7 mouse cellular contexts compared by ENCODE assay signal in genomic region chr13:28959068-28959440, GRCm38 (mm10). TPM values are rescaled to one million over a fixed set of nuclear protein-coding genes. Genes with fewer than 3 reads are reported as not detected.
A peak's percentile ranks its signal among the peaks of the same experiment; 100 is the strongest.
DNase-seq lines count a peak whose midpoint lies in the region; ATAC-seq lines count a peak whose summit lies in the region.

No protein-coding gene starts in this region.

- peak overlapping the region; percentile 99 for H3K4me2 ChIP-seq in neural tube, embryonic 11.5 days (ENCODE audit: low read depth)
- peak overlapping the region; percentile 97 for H3K4me2 ChIP-seq in forebrain, embryonic 14.5 days (ENCODE audit: low read length)
- peak overlapping the region; percentile 96 for H3K4me2 ChIP-seq in limb, embryonic 15.5 days
- H3K4me2 ChIP-seq in stomach, embryonic 15.5 days = peak overlapping the region; percentile 99

- H3K27me3 ChIP-seq in neural tube, embryonic 11.5 days (ENCODE audit: control insufficient read depth, insufficient read depth, low read length) = no peaks in the 10 kb centered on the region
- no peaks in the 10 kb centered on the region for H3K27me3 ChIP-seq in forebrain, embryonic 14.5 days (replicated peaks; ENCODE audit: control insufficient read depth, insufficient read depth, low read length)
- H3K27me3 ChIP-seq in limb, embryonic 15.5 days = no peaks in the 10 kb centered on the region
- H3K27me3 ChIP-seq in stomach, embryonic 15.5 days (replicated peaks) = no peaks in the 10 kb centered on the region

- H3K4me3 ChIP-seq in neural tube, embryonic 11.5 days (ENCODE audit: low read depth, low read length) = peak overlapping the region; percentile 52
- peak overlapping the region; percentile 54 for H3K4me3 ChIP-seq in forebrain, embryonic 14.5 days (ENCODE audit: low read depth, low read length)
- H3K4me3 ChIP-seq in limb, embryonic 15.5 days = peak overlapping the region; percentile 63
- H3K4me3 ChIP-seq in stomach, embryonic 15.5 days (replicated peaks) = peak overlapping the region; percentile 58

- peak overlapping the region; percentile 96 for H3K27ac ChIP-seq in neural tube, embryonic 11.5 days (ENCODE audit: low read depth, low read length)
- peak overlapping the region; percentile 96 for H3K27ac ChIP-seq in forebrain, embryonic 14.5 days (ENCODE audit: low read depth, low read length)
- H3K27ac ChIP-seq in limb, embryonic 15.5 days = peak overlapping the region; percentile 96
- peak overlapping the region; percentile 98 for H3K27ac ChIP-seq in stomach, embryonic 15.5 days

- ATAC-seq in neural tube, embryonic 11.5 days (ENCODE audit: insufficient read depth, low FRiP score, low TSS enrichment) = peak; percentile 5; the same call in 1 of the 2 replicates
- ATAC-seq in forebrain, embryonic 14.5 days = peak; percentile 4
- ATAC-seq in limb, embryonic 15.5 days (ENCODE audit: insufficient number of reproducible peaks, low FRiP score, low TSS enrichment, low read depth) = no peak
- no peak for ATAC-seq in stomach, embryonic 15.5 days (ENCODE audit: insufficient read depth, low FRiP score, low read depth)

- 0% methylated on average over 17 of the region's 17 CpGs for WGBS in neural tube, embryonic 11.5 days
- WGBS in forebrain, embryonic 14.5 days = under 1% methylated on average over 17 of the region's 17 CpGs
- WGBS in limb, embryonic 15.5 days = 0% methylated on average over 17 of the region's 17 CpGs
- 1% methylated on average over 17 of the region's 17 CpGs for WGBS in stomach, embryonic 15.5 days

- peak overlapping the region; percentile 76 for H3K9ac ChIP-seq in neural tube, embryonic 11.5 days (ENCODE audit: low read length)
- peak overlapping the region; percentile 70 for H3K9ac ChIP-seq in forebrain, embryonic 14.5 days (ENCODE audit: low read length)
- peak overlapping the region; percentile 62 for H3K9ac ChIP-seq in limb, embryonic 15.5 days
- H3K9ac ChIP-seq in stomach, embryonic 15.5 days = peak overlapping the region; percentile 50

- peaks cover 7% of the 10 kb centered on the region; the same call in 1 of the 2 replicates for H3K4me1 ChIP-seq in neural tube, embryonic 11.5 days (ENCODE audit: control insufficient read depth, insufficient read depth, low read length)
- peaks cover 18% of the 10 kb centered on the region for H3K4me1 ChIP-seq in forebrain, embryonic 14.5 days (ENCODE audit: control insufficient read depth, insufficient read depth, low read length)
- H3K4me1 ChIP-seq in limb, embryonic 15.5 days = peaks cover 15% of the 10 kb centered on the region
- peaks cover 3% of the 10 kb centered on the region; the same call in 1 of the 2 replicates for H3K4me1 ChIP-seq in stomach, embryonic 15.5 days

- no peaks in the 10 kb centered on the region for H3K9me3 ChIP-seq in neural tube, embryonic 11.5 days (ENCODE audit: control insufficient read depth, low read length)
- H3K9me3 ChIP-seq in forebrain, embryonic 14.5 days (replicated peaks; ENCODE audit: control insufficient read depth, low read length) = no peaks in the 10 kb centered on the region
- H3K9me3 ChIP-seq in limb, embryonic 15.5 days = no peaks in the 10 kb centered on the region
- H3K9me3 ChIP-seq in stomach, embryonic 15.5 days = no peaks in the 10 kb centered on the region

- intact Hi-C loops in left cerebral cortex, postnatal 4 days (cut with DNase I) = loop anchor here (2.0 to 5.0 kb wide), 4 partner anchors 56 to 873 kb away; no protein-coding TSS in a partner anchor

- DNase-seq in neural tube, embryonic 11.5 days (ENCODE audit: low spot score) = no peak
- DNase-seq in neural tube, embryonic 10.5 days (ENCODE audit: extremely low spot score, low spot score) = no peak
- no peak for DNase-seq in forebrain, embryonic 14.5 days (ENCODE audit: low spot score)
- DNase-seq in urinary bladder, postnatal 14 days (ENCODE audit: low spot score) = no peak
- no peak for DNase-seq in left cerebral cortex, postnatal 4 days

- H3K36me3 ChIP-seq in neural tube, embryonic 11.5 days (ENCODE audit: control insufficient read depth, insufficient read depth, low read length) = no peaks in the 10 kb centered on the region
- H3K36me3 ChIP-seq in forebrain, embryonic 14.5 days (ENCODE audit: control insufficient read depth, insufficient read depth, low read length) = no peaks in the 10 kb centered on the region
- H3K36me3 ChIP-seq in limb, embryonic 15.5 days = no peaks in the 10 kb centered on the region
- no peaks in the 10 kb centered on the region for H3K36me3 ChIP-seq in stomach, embryonic 15.5 days

RNA-seq across cellular contexts. Expression of gene Sox4, which starts 5.5 kb away (rescaled TPM):
- polyA plus RNA-seq in neural tube, embryonic 11.5 days (2014; fragmentation: Nextera tagmentation; extraction: Ambion mirVana) = 165 and 172 TPM in 2 replicates
- polyA plus RNA-seq in forebrain, embryonic 14.5 days (2014; fragmentation: Nextera tagmentation; extraction: Ambion mirVana) = 284 and 311 TPM in 2 replicates
- polyA plus RNA-seq in limb, embryonic 15.5 days (2015; fragmentation: Nextera tagmentation; extraction: Ambion mirVana) = 38.0 and 46.2 TPM in 2 replicates
- 45.3 and 49.1 TPM in 2 replicates for polyA plus RNA-seq in stomach, embryonic 15.5 days (2015; fragmentation: Nextera tagmentation; extraction: Ambion mirVana)
- total RNA-seq in left cerebral cortex, postnatal 4 days (2021) = 100 to 1,000 TPM; 230 to 261 TPM

Comparison
In these comparisons a context has a peak if more than half of its experiments do, and no peak if none do; other contexts are left out.
1. ATAC-seq: peak in neural tube, embryonic 11.5 days (single experiment) and forebrain, embryonic 14.5 days (single experiment); none in limb, embryonic 15.5 days (single experiment) and stomach, embryonic 15.5 days (single experiment).
2. Peak in every context shown above with its lines, with median percentiles within 50 percentile points of each other: H3K27ac ChIP-seq, H3K4me2 ChIP-seq, H3K4me3 ChIP-seq and H3K9ac ChIP-seq.